Mouse (Mus musculus): ENCODE measurements around the gene Gm9573. TPM values are rescaled to one million over a fixed set of nuclear protein-coding genes. Genes with fewer than 3 reads are reported as not detected.

Gene Gm9573
- polyA plus RNA-seq, 1 experiment from 2014 or later = not detected

DNA sequence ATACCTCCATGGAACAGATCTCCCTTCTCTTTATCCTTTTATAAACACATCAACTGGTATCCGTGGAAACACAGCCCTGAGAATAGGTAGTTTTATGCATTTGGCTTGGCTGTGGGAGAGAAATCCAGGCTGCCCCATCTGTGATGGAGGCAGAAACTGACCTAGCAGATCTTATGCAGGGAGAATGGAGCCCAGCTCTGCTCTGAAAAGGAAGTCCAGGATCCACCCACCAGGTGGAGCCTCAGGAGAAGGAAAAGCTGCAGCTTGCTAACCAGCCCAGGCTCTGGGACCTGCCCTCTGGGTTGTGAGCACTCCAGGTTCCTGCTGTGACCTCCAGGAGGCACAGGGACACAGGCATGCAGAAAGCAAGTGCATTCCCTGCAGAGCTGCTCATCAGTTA lies 7.6 kb upstream of the Gm9573 start:
- 12% methylated on average over 1 of the region's 1 CpGs for WGBS
- Histone ChIP-seq H3K4me3 (replicated peaks; ENCODE audit: low read depth, low read length) (no peak overlapping the region), H3K27ac (replicated peaks; ENCODE audit: low read depth, low read length) (no peak overlapping the region), H3K9me3 (ENCODE audit: control insufficient read depth, low read length) (no peaks in the 10 kb centered on the region), H3K9ac (replicated peaks; ENCODE audit: low read length) (no peak overlapping the region), H3K36me3 (ENCODE audit: control insufficient read depth, insufficient read depth, low read length) (no peaks in the 10 kb centered on the region), H3K4me2 (ENCODE audit: low read length) (no peak overlapping the region), H3K4me1 (ENCODE audit: control insufficient read depth, insufficient read depth, low read length) (no peaks in the 10 kb centered on the region), H3K27me3 (ENCODE audit: control insufficient read depth, insufficient read depth, low read length) (0 out of 2 replicates have a peak, but pooled peaks cover 7% of the 10 kb centered on the region)
- ATAC-seq (ENCODE audit: low FRiP score, low TSS enrichment) = no peak
- peak; percentile 63 for DNase-seq

DNA sequence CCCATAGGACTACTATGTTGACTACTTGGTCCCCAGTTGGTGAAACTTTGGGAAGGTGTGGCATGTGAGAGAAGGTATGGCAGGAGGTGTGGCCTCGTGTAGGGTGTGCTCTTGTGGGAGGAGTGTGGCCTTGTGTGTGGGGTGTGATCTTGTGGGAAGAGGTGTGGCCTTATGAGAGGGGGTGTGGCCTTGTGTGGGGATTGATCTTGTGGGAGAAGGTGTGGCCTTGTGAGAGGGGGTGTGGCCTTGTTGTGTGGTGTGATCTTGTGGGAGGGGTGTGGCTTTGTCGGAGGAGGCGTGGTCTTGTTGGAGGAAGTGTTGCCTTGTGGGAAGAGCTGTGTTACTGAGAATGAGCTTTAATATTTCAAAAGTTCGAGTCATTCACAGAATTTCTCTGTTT lies 9.3 kb downstream of the Gm9573 start:
- no peak for DNase-seq
- Histone ChIP-seq H3K27ac (replicated peaks; ENCODE audit: low read depth, low read length) (no peak overlapping the region), H3K4me3 (replicated peaks; ENCODE audit: low read depth, low read length) (no peak overlapping the region), H3K36me3 (ENCODE audit: control insufficient read depth, insufficient read depth, low read length) (no peaks in the 10 kb centered on the region), H3K9ac (replicated peaks; ENCODE audit: low read length) (no peak overlapping the region), H3K27me3 (ENCODE audit: control insufficient read depth, insufficient read depth, low read length) (no peaks in the 10 kb centered on the region), H3K4me2 (ENCODE audit: low read length) (no peak overlapping the region), H3K4me1 (ENCODE audit: control insufficient read depth, insufficient read depth, low read length) (no peaks in the 10 kb centered on the region), H3K9me3 (ENCODE audit: control insufficient read depth, low read length) (no peaks in the 10 kb centered on the region)
- WGBS = 83% methylated on average over 4 of the region's 4 CpGs
- no peak for ATAC-seq (ENCODE audit: low FRiP score, low TSS enrichment)

DNA sequence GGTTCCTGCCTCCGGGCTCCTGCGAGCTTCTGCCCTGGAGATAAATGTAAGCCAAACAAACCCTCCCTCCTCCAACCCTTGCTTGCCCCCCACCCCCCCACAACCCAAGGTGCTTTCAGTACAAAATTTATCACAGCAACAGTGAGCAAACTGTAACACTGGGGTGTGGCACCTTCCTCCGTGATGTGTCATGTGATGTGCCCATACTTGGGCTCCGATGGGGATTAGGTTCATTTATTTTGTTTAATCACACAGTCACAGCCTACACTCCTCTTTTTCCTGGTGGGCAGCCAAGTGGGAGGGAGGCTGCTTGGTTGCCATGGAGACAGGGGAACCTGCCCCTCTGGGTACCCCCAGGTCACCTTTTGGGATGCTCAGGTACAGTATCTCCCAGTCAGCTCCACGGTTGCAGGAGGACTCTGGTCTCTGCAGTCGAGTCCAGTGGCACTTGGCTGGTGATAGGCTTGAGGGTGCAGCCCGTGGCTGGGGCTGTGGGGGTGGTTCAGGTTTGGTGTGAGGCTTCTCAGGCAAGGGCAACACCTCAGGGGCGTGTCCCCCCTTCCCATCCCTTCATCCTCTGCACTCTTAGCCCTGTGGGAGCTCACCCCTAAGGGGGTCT lies 24.6 kb downstream of the Gm9573 start:
- Histone ChIP-seq H3K27ac (replicated peaks; ENCODE audit: low read depth, low read length) (no peak overlapping the region), H3K4me2 (ENCODE audit: low read length) (no peak overlapping the region), H3K9ac (replicated peaks; ENCODE audit: low read length) (no peak overlapping the region), H3K9me3 (ENCODE audit: control insufficient read depth, low read length) (no peaks in the 10 kb centered on the region; the same call in 1 of the 2 replicates), H3K27me3 (ENCODE audit: control insufficient read depth, insufficient read depth, low read length) (no peaks in the 10 kb centered on the region), H3K36me3 (ENCODE audit: control insufficient read depth, insufficient read depth, low read length) (no peaks in the 10 kb centered on the region), H3K4me3 (replicated peaks; ENCODE audit: low read depth, low read length) (no peak overlapping the region), H3K4me1 (ENCODE audit: control insufficient read depth, insufficient read depth, low read length) (no peaks in the 10 kb centered on the region)
- DNase-seq (no peak), ATAC-seq (ENCODE audit: low FRiP score, low TSS enrichment) (no peak)
- WGBS = 61% methylated on average over 8 of the region's 8 CpGs

DNA sequence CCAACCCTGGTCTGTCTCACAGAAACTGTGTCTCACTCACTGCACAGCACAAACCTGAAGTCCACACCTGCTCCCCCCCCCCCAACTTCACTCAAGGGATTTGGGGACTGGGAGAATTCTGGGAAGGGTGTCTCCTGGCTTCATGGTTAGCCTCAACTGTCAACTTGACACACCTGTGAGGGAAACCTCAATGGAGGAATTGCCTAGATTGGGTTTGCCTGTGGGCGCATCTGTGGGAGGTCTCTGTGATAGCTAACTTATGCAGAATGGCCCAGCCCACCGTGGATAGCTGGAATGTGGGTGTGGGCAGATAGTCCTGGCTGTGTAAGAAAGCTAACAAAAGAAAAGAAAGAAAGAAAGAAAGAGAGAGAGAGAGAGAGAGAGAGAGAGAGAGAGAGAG lies 25.2 kb downstream of the Gm9573 start, which contains the start of gene Sfta2:
Gene Sfta2 (plus strand): TSS at position 301 of the 400 bp plus-strand sequence.
- DNase-seq (no peak), ATAC-seq (ENCODE audit: low FRiP score, low TSS enrichment) (no peak)
- Histone ChIP-seq H3K4me3 (replicated peaks; ENCODE audit: low read depth, low read length) (no peak within 1 kb of the TSS), H3K4me2 (ENCODE audit: low read length) (no peak within 1 kb of the TSS), H3K4me1 (ENCODE audit: control insufficient read depth, insufficient read depth, low read length) (no peaks in the 10 kb centered on the region), H3K27me3 (ENCODE audit: control insufficient read depth, insufficient read depth, low read length) (no peaks in the 10 kb centered on the region), H3K36me3 (ENCODE audit: control insufficient read depth, insufficient read depth, low read length) (no peaks in the 10 kb centered on the region), H3K9ac (replicated peaks; ENCODE audit: low read length) (no peak within 1 kb of the TSS), H3K9me3 (ENCODE audit: control insufficient read depth, low read length) (no peaks in the 10 kb centered on the region), H3K27ac (replicated peaks; ENCODE audit: low read depth, low read length) (no peak within 1 kb of the TSS)
- whole genome bisulfite sequencing = 62% methylated on average over 2 of the region's 2 CpGs

DNA sequence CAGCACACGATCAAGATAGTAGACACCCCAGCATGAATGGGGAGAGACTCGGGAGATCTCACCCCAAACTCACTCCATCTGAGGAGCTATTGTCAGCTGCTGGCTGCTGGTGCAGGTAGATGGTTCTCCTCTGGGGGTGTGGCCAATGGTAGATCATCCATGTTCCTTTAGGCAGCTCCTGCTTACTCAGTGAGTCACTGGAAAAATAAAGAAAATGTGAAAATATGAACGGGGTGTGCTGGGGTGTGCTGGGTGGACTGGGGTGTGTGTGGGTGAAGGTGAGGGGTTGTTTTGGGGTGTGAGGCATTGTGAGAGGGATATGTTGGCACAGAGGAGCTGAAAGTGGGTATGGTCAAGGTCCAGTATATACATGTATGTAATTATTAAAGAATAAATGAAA lies 29.0 kb downstream of the Gm9573 start:
- ATAC-seq (ENCODE audit: low FRiP score, low TSS enrichment) = no peak
- H3K36me3 ChIP-seq (ENCODE audit: control insufficient read depth, insufficient read depth, low read length) = no peaks in the 10 kb centered on the region
- no peaks in the 10 kb centered on the region for H3K9me3 ChIP-seq (ENCODE audit: control insufficient read depth, low read length)
- no peak for DNase-seq
- no peak overlapping the region for H3K4me2 ChIP-seq (ENCODE audit: low read length)
- H3K27me3 ChIP-seq (ENCODE audit: control insufficient read depth, insufficient read depth, low read length) = no peaks in the 10 kb centered on the region
- H3K9ac ChIP-seq (replicated peaks; ENCODE audit: low read length) = no peak overlapping the region
- no peaks in the 10 kb centered on the region for H3K4me1 ChIP-seq (ENCODE audit: control insufficient read depth, insufficient read depth, low read length)
- no peak overlapping the region for H3K4me3 ChIP-seq (replicated peaks; ENCODE audit: low read depth, low read length)
- no peak overlapping the region for H3K27ac ChIP-seq (replicated peaks; ENCODE audit: low read depth, low read length)
- 96% methylated on average over 3 of the region's 3 CpGs for WGBS

DNA sequence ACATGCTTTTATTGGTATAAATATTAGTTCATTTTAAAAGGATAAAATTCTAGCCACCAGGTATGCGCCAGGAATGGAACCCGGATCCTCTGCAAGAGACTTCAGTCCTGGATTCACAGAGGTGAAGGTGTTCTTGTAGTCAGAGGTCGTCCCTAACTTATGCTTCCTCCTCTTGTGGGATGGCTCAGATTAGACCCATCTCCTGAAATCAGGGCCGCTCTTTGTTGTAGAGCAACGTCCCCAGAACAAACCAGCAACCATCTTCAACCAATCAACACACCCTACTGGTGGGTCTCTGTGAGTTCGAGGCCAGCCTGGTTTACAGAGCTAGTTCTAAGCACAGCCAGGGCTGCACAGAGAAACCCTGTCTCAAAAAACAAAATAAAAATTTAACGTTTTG lies 32.0 kb downstream of the Gm9573 start:
- Histone ChIP-seq H3K27me3 (ENCODE audit: control insufficient read depth, insufficient read depth, low read length) (no peaks in the 10 kb centered on the region), H3K36me3 (ENCODE audit: control insufficient read depth, insufficient read depth, low read length) (no peaks in the 10 kb centered on the region), H3K9me3 (ENCODE audit: control insufficient read depth, low read length) (no peaks in the 10 kb centered on the region), H3K4me1 (ENCODE audit: control insufficient read depth, insufficient read depth, low read length) (no peaks in the 10 kb centered on the region), H3K9ac (replicated peaks; ENCODE audit: low read length) (no peak overlapping the region), H3K4me3 (replicated peaks; ENCODE audit: low read depth, low read length) (no peak overlapping the region), H3K27ac (replicated peaks; ENCODE audit: low read depth, low read length) (no peak overlapping the region), H3K4me2 (ENCODE audit: low read length) (no peak overlapping the region)
- WGBS = 89% methylated on average over 7 of the region's 7 CpGs
- DNase-seq (no peak), ATAC-seq (ENCODE audit: low FRiP score, low TSS enrichment) (no peak)

DNA sequence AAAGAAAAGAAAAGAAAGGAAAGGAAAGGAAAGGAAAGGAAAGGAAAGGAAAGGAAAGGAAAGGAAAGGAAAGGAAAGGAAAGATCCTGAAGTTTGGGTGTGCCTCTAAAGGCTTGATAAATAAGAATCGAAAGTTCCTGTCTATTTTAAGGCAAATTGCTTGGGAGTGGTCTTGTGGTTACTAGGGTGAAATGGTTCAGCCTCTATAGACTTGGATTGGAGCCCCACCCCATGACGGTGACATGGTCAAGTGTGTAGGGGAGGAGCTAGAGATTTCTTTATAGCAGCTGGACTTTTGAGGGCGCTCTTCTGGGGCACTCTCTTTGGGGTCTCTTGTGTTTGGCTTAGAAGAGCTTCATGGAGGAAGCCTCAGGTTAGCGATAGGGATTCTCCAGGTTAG lies 32.7 kb downstream of the Gm9573 start:
- WGBS = 34% methylated on average over 4 of the region's 4 CpGs
- Histone ChIP-seq H3K36me3 (ENCODE audit: control insufficient read depth, insufficient read depth, low read length) (no peaks in the 10 kb centered on the region), H3K4me3 (replicated peaks; ENCODE audit: low read depth, low read length) (no peak overlapping the region), H3K9me3 (ENCODE audit: control insufficient read depth, low read length) (no peaks in the 10 kb centered on the region), H3K4me2 (ENCODE audit: low read length) (no peak overlapping the region), H3K4me1 (ENCODE audit: control insufficient read depth, insufficient read depth, low read length) (no peaks in the 10 kb centered on the region), H3K27me3 (ENCODE audit: control insufficient read depth, insufficient read depth, low read length) (no peaks in the 10 kb centered on the region), H3K9ac (replicated peaks; ENCODE audit: low read length) (no peak overlapping the region), H3K27ac (replicated peaks; ENCODE audit: low read depth, low read length) (no peak overlapping the region)
- ATAC-seq (ENCODE audit: low FRiP score, low TSS enrichment) (no peak), DNase-seq (no peak)

DNA sequence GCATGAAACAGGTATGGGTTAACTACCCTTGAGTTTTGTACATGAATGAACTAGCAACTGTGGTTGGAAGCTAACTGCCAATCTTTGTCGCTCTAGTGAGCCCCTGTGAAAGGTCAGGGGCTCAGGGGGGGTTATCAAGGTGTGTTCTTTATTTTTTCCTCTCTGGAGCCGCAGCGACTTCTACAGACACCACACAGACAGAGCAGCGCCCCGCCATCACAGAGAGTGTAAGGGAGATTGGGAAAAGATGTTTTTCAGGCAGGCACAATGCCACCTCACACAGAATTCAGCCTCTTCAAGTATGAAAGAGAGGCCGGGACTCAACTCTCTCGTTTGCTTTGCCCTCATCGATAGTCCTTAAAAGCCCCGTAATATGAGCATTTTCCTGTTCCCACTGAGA lies 34.3 kb downstream of the Gm9573 start:
- Histone ChIP-seq H3K4me2 (ENCODE audit: low read length) (no peak overlapping the region), H3K4me1 (ENCODE audit: control insufficient read depth, insufficient read depth, low read length) (no peaks in the 10 kb centered on the region), H3K27ac (replicated peaks; ENCODE audit: low read depth, low read length) (no peak overlapping the region), H3K27me3 (ENCODE audit: control insufficient read depth, insufficient read depth, low read length) (no peaks in the 10 kb centered on the region), H3K9ac (replicated peaks; ENCODE audit: low read length) (no peak overlapping the region), H3K4me3 (replicated peaks; ENCODE audit: low read depth, low read length) (no peak overlapping the region), H3K36me3 (ENCODE audit: control insufficient read depth, insufficient read depth, low read length) (no peaks in the 10 kb centered on the region), H3K9me3 (ENCODE audit: control insufficient read depth, low read length) (no peaks in the 10 kb centered on the region)
- DNase-seq (no peak), ATAC-seq (ENCODE audit: low FRiP score, low TSS enrichment) (no peak)
- WGBS = 90% methylated on average over 9 of the region's 9 CpGs

DNA sequence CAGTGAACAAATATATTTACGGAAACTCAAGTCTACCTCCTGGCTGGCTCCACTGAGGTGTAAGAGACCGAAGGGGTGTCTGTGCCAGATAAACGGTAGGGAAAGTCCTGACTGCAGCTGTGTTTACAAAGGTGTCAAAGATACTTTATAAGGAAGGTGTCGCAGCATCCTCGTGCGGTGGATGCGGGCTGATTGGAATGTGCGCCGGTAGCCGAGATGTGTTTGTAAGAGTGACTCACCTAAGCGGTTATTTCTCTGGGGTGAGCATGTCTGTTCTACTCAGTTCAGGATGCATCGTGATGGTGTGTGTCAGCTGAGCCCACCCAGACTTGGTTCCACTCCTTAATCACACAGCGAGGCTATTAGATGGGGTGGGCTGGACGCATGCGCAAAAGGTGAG lies 34.7 kb downstream of the Gm9573 start:
- WGBS = 95% methylated on average over 15 of the region's 15 CpGs
- no peaks in the 10 kb centered on the region for H3K9me3 ChIP-seq (ENCODE audit: control insufficient read depth, low read length)
- H3K4me3 ChIP-seq (replicated peaks; ENCODE audit: low read depth, low read length) = no peak overlapping the region
- no peak for DNase-seq
- H3K27ac ChIP-seq (replicated peaks; ENCODE audit: low read depth, low read length) = no peak overlapping the region
- H3K4me1 ChIP-seq (ENCODE audit: control insufficient read depth, insufficient read depth, low read length) = no peaks in the 10 kb centered on the region
- no peak overlapping the region for H3K4me2 ChIP-seq (ENCODE audit: low read length)
- H3K27me3 ChIP-seq (ENCODE audit: control insufficient read depth, insufficient read depth, low read length) = no peaks in the 10 kb centered on the region
- H3K36me3 ChIP-seq (ENCODE audit: control insufficient read depth, insufficient read depth, low read length) = no peaks in the 10 kb centered on the region
- no peak for ATAC-seq (ENCODE audit: low FRiP score, low TSS enrichment)
- no peak overlapping the region for H3K9ac ChIP-seq (replicated peaks; ENCODE audit: low read length)
